Mouse (Mus musculus) kidney, adult 2 months (tissue): ENCODE measurements at regions not wholly inside any gene's neighbourhood (a gene's known extent, or its start where the extent isn't known, plus 50 kb on each side); places are given as distances from the start of the nearest gene placed in this dataset.

Experiments used
- DNase-seq: peaks from one replicate; pipeline ENCODE4 v3.0.0; 2021
- H3K27ac ChIP-seq: fragments of 200-500 bp; 2 replicates; pipeline ENCODE4 v1.5.1; 2012; ENCODE audit warnings: low read depth, low read length, control low read depth, inconsistent platforms; ENCODE audit not compliant: insufficient read depth
- H3K27me3 ChIP-seq: fragments of 200-500 bp; replicated peaks from 2 replicates; pipeline ENCODE4 v1.6.1; 2012; ENCODE audit warnings: mild to moderate bottlenecking, moderate library complexity, low read length, inconsistent platforms; ENCODE audit not compliant: control insufficient read depth, insufficient read depth
- H3K36me3 ChIP-seq: fragments of 200-500 bp; 2 replicates; pipeline ENCODE4 v1.6.1; 2012; ENCODE audit warnings: mild to moderate bottlenecking, moderate library complexity, low read length, inconsistent platforms; ENCODE audit not compliant: control insufficient read depth, insufficient read depth
- H3K4me1 ChIP-seq: fragments of 200-500 bp; 2 replicates; pipeline ENCODE4 v1.6.1; 2011; ENCODE audit warnings: low read length; ENCODE audit not compliant: control insufficient read depth, insufficient read depth
- H3K4me3 ChIP-seq: fragments of 200-500 bp; 2 replicates; pipeline ENCODE4 v1.5.1; 2011; ENCODE audit warnings: mild to moderate bottlenecking, low read depth, low read length, control low read depth; ENCODE audit not compliant: insufficient read depth
- CTCF ChIP-seq: fragments of 200-500 bp; conservative IDR thresholded peaks from 2 replicates; pipeline ENCODE4 v1.5.1; 2011; ENCODE audit warnings: low read depth, mild to moderate bottlenecking, control low read depth, low read length, moderate library complexity, mixed read lengths; ENCODE audit not compliant: insufficient read depth, insufficient read length
- POLR2A ChIP-seq: fragments of 200-500 bp; IDR thresholded peaks from one replicate; pipeline ENCODE4 v1.6.1; 2011; ENCODE audit warnings: low read depth, low read length, control low read depth
- WGBS: fragments of 180-500 bp; shearing (Covaris S2); methylation state at CpG from one replicate; pipeline ENCODE4 v1.1.7; 2018; 5-methylcytosine and 5-hydroxymethylcytosine counted together

DNA sequence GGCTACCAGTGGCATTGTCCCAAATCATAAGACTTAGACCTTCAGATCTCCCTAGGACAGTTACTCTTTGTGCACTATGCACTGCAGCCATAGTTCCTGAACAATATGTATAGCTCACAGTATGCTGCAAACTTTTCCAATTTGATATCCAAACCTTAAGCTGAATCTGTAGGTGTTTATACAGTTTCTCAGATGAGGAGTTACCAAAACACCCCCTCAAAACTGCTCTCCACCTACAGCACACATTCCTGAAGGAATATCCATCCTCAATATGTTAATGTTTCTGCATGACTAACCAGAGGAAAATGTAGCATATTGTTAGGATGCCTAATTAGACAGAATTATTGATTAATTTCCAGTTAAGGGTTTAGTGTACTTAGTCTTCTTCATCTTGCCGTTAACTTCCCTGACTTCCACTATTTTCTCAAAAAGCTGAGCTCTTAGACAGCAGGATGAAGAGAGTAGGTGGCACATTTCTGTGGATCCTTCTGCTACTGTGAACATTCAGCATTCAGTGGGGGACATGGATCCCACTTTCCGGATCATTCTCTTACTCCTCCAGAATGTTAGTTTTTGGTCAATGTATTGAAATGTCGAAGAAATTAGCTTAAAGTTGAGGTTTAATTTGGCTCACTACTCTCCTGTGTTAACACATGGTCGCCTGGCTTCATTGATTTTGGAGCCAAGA, 800.0 kb downstream of the 5730522E02Rik start:
- Histone ChIP-seq H3K36me3 (no peaks in the 10 kb centered on the region), H3K27ac (no peak overlapping the region), H3K4me3 (no peak overlapping the region), H3K4me1 (no peaks in the 10 kb centered on the region), H3K27me3 (no peaks in the 10 kb centered on the region)
- TF ChIP-seq POLR2A (no peak), CTCF (no peak)
- 85% methylated on average over 4 of the region's 4 CpGs for WGBS
- no peak for DNase-seq

DNA sequence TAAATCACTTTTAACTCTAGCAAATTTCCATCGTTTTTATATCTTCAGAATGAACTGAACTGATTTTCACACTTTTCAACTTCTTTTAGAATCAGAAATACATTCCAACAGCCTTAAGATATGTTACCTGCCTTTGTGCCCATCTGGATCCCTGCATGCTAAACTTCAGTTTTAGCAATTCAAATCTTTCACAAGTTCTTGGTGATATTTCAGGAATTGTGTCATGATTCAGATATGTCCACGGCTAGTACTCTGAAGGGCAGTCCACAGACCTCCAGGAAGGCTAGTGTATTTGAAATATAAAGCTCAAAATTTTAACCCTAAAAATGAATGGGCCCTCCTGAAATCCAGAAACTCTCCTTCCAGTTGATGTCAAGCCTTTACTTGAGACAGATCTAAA, 818.9 kb downstream of the 5730522E02Rik start:
- 66% methylated on average over 2 of the region's 2 CpGs for WGBS
- no peak for DNase-seq
- H3K27ac ChIP-seq, result no peak overlapping the region
- TF ChIP-seq POLR2A (no peak), CTCF (no peak)
- H3K27me3 ChIP-seq, result no peaks in the 10 kb centered on the region; the same call in 1 of the 2 replicates
- H3K4me3 ChIP-seq, result no peak overlapping the region
- no peaks in the 10 kb centered on the region for H3K4me1 ChIP-seq
- no peaks in the 10 kb centered on the region for H3K36me3 ChIP-seq

DNA sequence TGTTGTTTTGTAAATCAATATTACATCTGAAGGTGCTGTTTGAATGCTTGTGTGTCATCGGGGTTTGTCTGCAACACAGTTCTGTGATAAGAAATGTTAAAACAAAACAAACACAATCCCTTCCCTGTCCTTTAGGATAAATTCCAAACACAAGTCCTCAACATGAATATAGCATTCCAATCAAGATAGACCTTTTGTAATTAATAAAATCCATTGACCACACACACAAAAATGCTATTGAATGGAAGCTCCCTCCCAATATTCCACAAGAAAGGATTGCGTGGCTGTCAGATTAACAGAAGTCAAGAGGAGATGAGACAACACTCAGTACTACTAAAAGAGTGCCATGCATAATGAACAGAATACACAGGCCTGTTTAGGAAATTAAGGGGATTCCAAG, 843.5 kb downstream of the 5730522E02Rik start:
- no peak for TF ChIP-seq POLR2A
- TF ChIP-seq CTCF, result no peak
- no peak overlapping the region for H3K27ac ChIP-seq
- H3K27me3 ChIP-seq, result no peaks in the 10 kb centered on the region
- WGBS, result 92% methylated on average over 2 of the region's 2 CpGs
- H3K4me1 ChIP-seq, result no peaks in the 10 kb centered on the region
- no peak for DNase-seq
- H3K4me3 ChIP-seq, result no peak overlapping the region
- no peaks in the 10 kb centered on the region for H3K36me3 ChIP-seq

- Histone ChIP-seq H3K4me1 (no peaks in the 10 kb centered on the region), H3K27ac (no peak overlapping the region), H3K27me3 (no peaks in the 10 kb centered on the region), H3K36me3 (no peaks in the 10 kb centered on the region), H3K4me3 (no peak overlapping the region)
- DNase-seq, result no peak
- TF ChIP-seq POLR2A, result no peak
- TF ChIP-seq CTCF, result no peak
- WGBS, result 52% methylated on average over 6 of the region's 6 CpGs
Measured at GRCm38 (mm10) chr11:25365433-25365832, 845.1 kb downstream of the 5730522E02Rik start.

GRCm38 (mm10) chr11:25359723-25360122, 850.8 kb downstream of the 5730522E02Rik start:
- WGBS, result 83% methylated on average over 1 of the region's 1 CpGs
- no peak overlapping the region for H3K27ac ChIP-seq

DNA sequence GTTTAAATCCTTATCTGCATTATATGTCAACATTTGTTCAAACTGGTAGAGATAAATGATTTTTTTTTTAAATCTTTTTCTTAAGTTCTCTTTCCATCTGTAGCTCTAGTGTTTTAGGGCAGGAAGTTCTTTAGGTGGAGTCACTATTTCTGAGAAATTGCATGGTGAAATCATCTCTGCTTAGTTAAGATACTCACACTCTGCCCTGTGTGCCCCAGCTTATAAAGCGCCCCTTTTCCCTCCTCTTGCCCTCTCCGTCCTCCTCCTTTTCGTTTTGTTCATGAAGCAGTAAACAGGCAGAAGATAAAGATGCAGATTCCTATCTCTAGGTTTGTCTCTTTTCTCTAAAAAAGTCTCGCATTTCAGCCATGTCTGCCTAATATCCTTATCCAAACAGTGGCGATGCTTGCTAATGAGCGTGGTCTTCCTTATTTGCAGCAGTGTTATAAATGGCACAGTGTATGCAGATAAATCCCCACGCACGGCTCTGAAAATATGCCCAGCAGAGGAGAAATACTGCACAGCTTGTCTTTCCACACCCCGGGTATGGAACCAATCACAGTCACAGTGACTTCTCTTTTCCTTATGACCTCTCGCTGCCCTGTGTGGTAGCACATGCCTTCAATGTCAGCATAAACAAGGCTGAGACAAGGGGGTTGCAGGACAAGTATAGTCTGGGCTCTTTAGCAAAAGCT, 852.7 kb downstream of the 5730522E02Rik start:
- no peaks in the 10 kb centered on the region for H3K36me3 ChIP-seq
- no peak overlapping the region for H3K27ac ChIP-seq
- 31% methylated on average over 10 of the region's 10 CpGs for WGBS
- no peaks in the 10 kb centered on the region for H3K4me1 ChIP-seq
- no peak for TF ChIP-seq POLR2A
- no peak for TF ChIP-seq CTCF
- DNase-seq, result no peak
- H3K4me3 ChIP-seq, result no peak overlapping the region
- H3K27me3 ChIP-seq, result no peaks in the 10 kb centered on the region; the same call in 1 of the 2 replicates

More at GRCm38 (mm10) chr11:25359723-25360122, 850.8 kb downstream of the 5730522E02Rik start:
- Histone ChIP-seq H3K36me3 (no peaks in the 10 kb centered on the region), H3K27me3 (no peaks in the 10 kb centered on the region; the same call in 1 of the 2 replicates), H3K4me3 (no peak overlapping the region), H3K4me1 (no peaks in the 10 kb centered on the region)
- no peak for DNase-seq
- TF ChIP-seq POLR2A (no peak), CTCF (no peak)

DNA sequence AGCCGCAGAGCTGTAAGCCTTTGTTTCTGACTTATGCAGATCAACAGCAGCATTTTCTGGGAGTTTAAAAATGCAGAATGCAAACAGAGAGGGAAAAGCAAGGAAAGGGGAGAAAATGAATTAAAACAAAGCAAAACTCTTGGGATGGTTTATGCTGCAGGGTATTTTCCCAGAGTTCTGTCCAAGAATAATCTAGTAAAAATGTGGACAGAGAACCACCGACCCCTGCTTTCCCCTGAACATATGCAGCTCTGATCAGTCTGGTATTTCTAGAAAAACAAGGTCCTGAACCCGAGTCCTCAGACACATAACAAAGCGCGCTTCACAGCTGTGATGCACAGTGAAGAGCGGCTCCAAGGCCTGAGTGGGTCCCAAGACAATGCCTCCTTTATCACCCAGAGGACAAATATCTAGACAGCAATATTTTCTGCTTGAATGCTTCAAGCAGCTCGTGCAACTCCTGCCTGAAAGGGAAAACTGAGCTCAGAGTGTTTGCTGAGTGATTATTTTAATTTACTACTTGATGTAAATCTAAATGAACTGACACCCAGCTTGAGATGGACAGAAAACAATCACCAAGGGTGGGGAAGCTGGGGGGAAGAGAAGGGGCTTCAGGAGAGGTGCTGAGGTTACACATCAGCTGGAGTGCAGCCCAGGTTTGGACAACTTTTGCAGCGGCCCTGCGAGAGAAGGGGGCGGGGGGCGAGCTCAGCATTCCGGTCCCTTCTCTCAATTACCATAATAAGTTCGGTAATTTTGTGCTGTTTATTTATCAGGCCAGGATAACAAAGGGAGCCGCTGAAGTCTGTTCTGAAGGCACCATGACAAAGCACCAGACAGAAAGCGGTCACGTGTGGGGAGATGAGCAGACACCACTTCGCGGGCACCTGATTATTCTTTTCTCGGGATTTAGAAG, 853.6 kb downstream of the 5730522E02Rik start:
- Histone ChIP-seq H3K36me3 (no peaks in the 10 kb centered on the region), H3K4me3 (no peak overlapping the region), H3K27me3 (no peaks in the 10 kb centered on the region; the same call in 1 of the 2 replicates), H3K4me1 (no peaks in the 10 kb centered on the region), H3K27ac (no peak overlapping the region)
- 16% methylated on average over 19 of the region's 19 CpGs for WGBS
- DNase-seq, result no peak
- no peak for TF ChIP-seq CTCF
- no peak for TF ChIP-seq POLR2A
